Mouse (Mus musculus) MEL (cell line): ENCODE data around the gene Lasp1. TPM values are rescaled to one million over a fixed set of nuclear protein-coding genes. Genes with fewer than 3 reads are reported as not detected.

Source experiments
- DNase-seq: peaks from one replicate; pipeline ENCODE4 v3.0.0; 2011; ENCODE audit warnings: low read depth, low spot score
- H3K27ac ChIP-seq: 2 replicates; pipeline ENCODE4 v1.5.1; 2012; ENCODE audit warnings: low read depth, mild to moderate bottlenecking, control low read depth, low read length, moderate library complexity; ENCODE audit not compliant: control insufficient read depth
- H3K27me3 ChIP-seq, 2 experiments: fragments of 150-350 bp in 1 of 2; sonication (generic) in 1 of 2; 2 replicates each; pipeline ENCODE4 v1.6.1; 2012; ENCODE audit warnings: low read length in 2 of 2, mild to moderate bottlenecking in 2 of 2, improper control_type of control experiment in 1 of 2, moderate library complexity in 1 of 2; ENCODE audit not compliant: insufficient read depth in 2 of 2, control insufficient read depth in 1 of 2
- H3K36me3 ChIP-seq, 2 experiments: 2 replicates each; pipeline ENCODE4 v1.6.1; 2012 to 2014; ENCODE audit warnings: low read length in 2 of 2, improper control_type of control experiment in 1 of 2, inconsistent platforms in 1 of 2, mild to moderate bottlenecking in 1 of 2; ENCODE audit not compliant: insufficient read depth in 2 of 2, control insufficient read depth in 1 of 2
- H3K4me1 ChIP-seq, 2 experiments: fragments of 150-350 bp in 1 of 2; sonication (generic) in 1 of 2; 2 replicates each; pipeline ENCODE4 v1.6.1; 2012; ENCODE audit warnings: low read length in 2 of 2, improper control_type of control experiment in 1 of 2, mild to moderate bottlenecking in 1 of 2; ENCODE audit not compliant: insufficient read depth in 2 of 2, control insufficient read depth in 1 of 2
- H3K4me3 ChIP-seq, 2 experiments: fragments of 150-350 bp in 1 of 2; sonication (generic) in 1 of 2; 2 replicates each; pipeline ENCODE4 v1.5.1; 2012; ENCODE audit warnings: low read depth in 2 of 2, low read length in 2 of 2, mild to moderate bottlenecking in 2 of 2, moderate library complexity in 2 of 2, control low read depth in 1 of 2, improper control_type of control experiment in 1 of 2; ENCODE audit not compliant: control insufficient read depth in 1 of 2, insufficient read depth in 1 of 2
- H3K79me2 ChIP-seq: 2 replicates; pipeline ENCODE4 v1.6.1; 2012; ENCODE audit warnings: mild to moderate bottlenecking, low read length, moderate library complexity; ENCODE audit not compliant: control insufficient read depth, poor library complexity, insufficient read depth
- H3K9ac ChIP-seq: 2 replicates; pipeline ENCODE4 v1.6.1; 2012; ENCODE audit warnings: low read depth, mild to moderate bottlenecking, control low read depth, low read length, moderate library complexity; ENCODE audit not compliant: control insufficient read depth, poor library complexity, severe bottlenecking
- H3K9me3 ChIP-seq: fragments of 150-350 bp; sonication (generic); replicated peaks from 2 replicates; pipeline ENCODE4 v1.6.1; 2012; ENCODE audit warnings: mild to moderate bottlenecking, low read length, improper control_type of control experiment, moderate library complexity; ENCODE audit not compliant: insufficient read depth
- BHLHE40 ChIP-seq: IDR thresholded peaks from 2 replicates; pipeline ENCODE4 v1.6.1; 2012; ENCODE audit warnings: low read depth, mild to moderate bottlenecking, inconsistent platforms, low read length, improper control_type of control experiment, borderline replicate concordance
- CHD1 ChIP-seq: IDR thresholded peaks from 2 replicates; pipeline ENCODE4 v1.6.1; 2012; ENCODE audit warnings: low read depth, mild to moderate bottlenecking, inconsistent platforms, low read length, improper control_type of control experiment
- CHD2 ChIP-seq: IDR thresholded peaks from 2 replicates; pipeline ENCODE4 v1.6.1; 2011; ENCODE audit warnings: low read length, improper control_type of control experiment
- ELF1 ChIP-seq: IDR thresholded peaks from 2 replicates; pipeline ENCODE4 v1.6.1; 2014; ENCODE audit warnings: low read depth, mild to moderate bottlenecking, inconsistent platforms, low read length, improper control_type of control experiment, moderate library complexity
- GABPA ChIP-seq: IDR thresholded peaks from 2 replicates; pipeline ENCODE4 v1.6.1; 2012; ENCODE audit warnings: low read depth, mild to moderate bottlenecking, inconsistent platforms, low read length, improper control_type of control experiment, moderate library complexity
- HCFC1 ChIP-seq: IDR thresholded peaks from 2 replicates; pipeline ENCODE4 v1.6.1; 2012; ENCODE audit warnings: low read depth, mild to moderate bottlenecking, inconsistent platforms, low read length, improper control_type of control experiment, moderate library complexity
- MYB ChIP-seq: IDR thresholded peaks from 2 replicates; pipeline ENCODE4 v1.6.1; 2011; ENCODE audit warnings: mild to moderate bottlenecking, low read depth, low read length, improper control_type of control experiment
- MYC ChIP-seq: IDR thresholded peaks from 2 replicates; pipeline ENCODE4 v1.6.1; 2011; ENCODE audit warnings: low read depth, mild to moderate bottlenecking, low read length, improper control_type of control experiment, moderate library complexity
- NRF1 ChIP-seq: IDR thresholded peaks from 2 replicates; pipeline ENCODE4 v1.6.1; 2014; ENCODE audit warnings: low read depth, mild to moderate bottlenecking, inconsistent platforms, low read length, improper control_type of control experiment, moderate library complexity; ENCODE audit not compliant: poor library complexity, insufficient read depth, severe bottlenecking
- POLR2AphosphoS2 ChIP-seq: IDR thresholded peaks from 2 replicates; pipeline ENCODE4 v1.6.1; 2011; ENCODE audit warnings: low read length, improper control_type of control experiment
- RAD21 ChIP-seq: IDR thresholded peaks from 2 replicates; pipeline ENCODE4 v1.6.1; 2011; ENCODE audit warnings: mild to moderate bottlenecking, low read depth, low read length, improper control_type of control experiment
- SMC3 ChIP-seq: IDR thresholded peaks from 2 replicates; pipeline ENCODE4 v1.6.1; 2011; ENCODE audit warnings: low read depth, low read length, improper control_type of control experiment
- TAL1 ChIP-seq: IDR thresholded peaks from 2 replicates; pipeline ENCODE4 v1.6.1; 2012; ENCODE audit warnings: mild to moderate bottlenecking, inconsistent platforms, low read length, moderate library complexity, mixed read lengths
- TBP ChIP-seq: IDR thresholded peaks from 2 replicates; pipeline ENCODE4 v1.8.0; 2011; ENCODE audit warnings: low read depth, low read length, improper control_type of control experiment
- USF2 ChIP-seq, 2 experiments: IDR thresholded peaks; 2 replicates each; pipeline ENCODE4 v1.6.1; 2011 to 2012; ENCODE audit warnings: improper control_type of control experiment in 2 of 2, low read length in 2 of 2, borderline replicate concordance in 1 of 2, inconsistent platforms in 1 of 2, low read depth in 1 of 2, mild to moderate bottlenecking in 1 of 2; ENCODE audit not compliant: insufficient read depth in 1 of 2
- polyA plus RNA-seq, 2 experiments: library from polyadenylated mRNA; stranded (reverse) in 1 of 2; unstranded in 1 of 2; fragments of >175 nt in 1 of 2; fragments of >200 nt in 1 of 2; gene quantifications; 2 replicates each; pipeline versions ENCODE4 v1.2.1 to v1.2.4; 2012; ENCODE audit warnings: low replicate concordance in 2 of 2, low read depth in 1 of 2; ENCODE audit not compliant: insufficient read length in 2 of 2, insufficient read depth in 1 of 2, missing spikeins in 1 of 2
- total RNA-seq: library from RNA; depleted of rRNA; stranded (reverse); fragments of 300-350 nt; gene quantifications from 2 replicates; pipeline ENCODE4 v1.2.3, GENCODE M21; 2012

Gene Lasp1
- total and polyA plus RNA-seq, 3 experiments, result 13.3 to 38.7 TPM; not detected in 1

DNA sequence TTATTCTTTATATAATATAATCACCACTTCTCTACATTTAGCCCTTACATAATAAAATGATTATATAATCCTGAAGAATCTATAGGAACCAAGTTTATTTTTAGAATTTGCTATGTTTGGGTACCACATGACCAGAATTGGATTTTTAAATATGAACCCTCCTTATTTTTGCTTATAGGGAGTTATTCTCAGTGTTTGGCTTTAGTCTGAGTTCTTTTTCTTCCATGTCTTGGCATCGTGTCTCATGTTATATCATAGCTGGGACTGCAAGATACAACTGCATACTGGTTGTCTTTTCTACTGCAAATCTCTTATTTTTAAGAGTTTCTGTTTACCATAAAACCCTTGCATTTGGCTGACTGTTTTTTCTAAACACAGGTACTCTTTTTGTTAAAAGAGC, 75.6 kb downstream of the Lasp1 start:
- H3K27ac ChIP-seq, result no peak overlapping the region
- H3K79me2 ChIP-seq, result no peaks in the 10 kb centered on the region
- no peak for TF ChIP-seq MYB
- no peak for TF ChIP-seq SMC3
- no peak for TF ChIP-seq GABPA
- TF ChIP-seq NRF1, result no peak
- TF ChIP-seq RAD21, result no peak
- no peak for TF ChIP-seq CHD2
- no peak for TF ChIP-seq CHD1
- no peak for TF ChIP-seq BHLHE40
- H3K36me3 ChIP-seq, result peaks cover 0 to 6% of the 10 kb centered on the region in 2 experiments; a peak in 2 of 4 replicates
- no peak overlapping the region for H3K4me3 ChIP-seq
- H3K9me3 ChIP-seq, result no peaks in the 10 kb centered on the region
- no peaks in the 10 kb centered on the region for H3K27me3 ChIP-seq
- no peak overlapping the region for H3K9ac ChIP-seq
- H3K4me1 ChIP-seq, result peaks cover 0 to 2% of the 10 kb centered on the region in 2 experiments; a peak in 2 of 4 replicates
- DNase-seq, result no peak

GRCm38 (mm10) chr11:97877341-97877740, 78.5 kb downstream of the Lasp1 start:
- Histone ChIP-seq H3K36me3 (peaks cover 0 to 3% of the 10 kb centered on the region in 2 experiments; a peak in 2 of 4 replicates), H3K9me3 (no peaks in the 10 kb centered on the region), H3K4me1 (peaks cover 0 to 2% of the 10 kb centered on the region in 2 experiments; a peak in 1 of 4 replicates), H3K9ac (no peak overlapping the region), H3K4me3 (no peak overlapping the region), H3K79me2 (no peaks in the 10 kb centered on the region), H3K27ac (no peak overlapping the region), H3K27me3 (no peaks in the 10 kb centered on the region)
- TF ChIP-seq USF2 (IDR thresholded peaks at IDR 0.05; ENCODE audit: borderline replicate concordance in 1 of 2, insufficient read depth in 1 of 2, low read depth in 1 of 2, low read length in 2 of 2) (no peak), POLR2AphosphoS2 (no peak), ELF1 (no peak), CHD1 (no peak), MYC (no peak)
- no peak for DNase-seq

GRCm38 (mm10) chr11:97880362-97880761, 81.6 kb downstream of the Lasp1 start:
- Histone ChIP-seq H3K27ac (no peak overlapping the region), H3K4me3 (no peak overlapping the region), H3K27me3 (no peaks in the 10 kb centered on the region), H3K9me3 (no peaks in the 10 kb centered on the region), H3K9ac (no peak overlapping the region), H3K79me2 (peaks cover 1% of the 10 kb centered on the region; the same call in 1 of the 2 replicates), H3K4me1 (peaks cover 0 to 5% of the 10 kb centered on the region in 2 experiments; a peak in 1 of 4 replicates), H3K36me3 (peaks cover 0 to 6% of the 10 kb centered on the region in 2 experiments; a peak in 2 of 4 replicates)
- TF ChIP-seq POLR2AphosphoS2 (no peak), TBP (peak; percentile 62; the same call in 1 of the 2 replicates), TAL1 (no peak), BHLHE40 (no peak), HCFC1 (no peak), MYB (no peak)
- DNase-seq, result no peak
